Mouse (Mus musculus) G1E-ER4 (cell line): ENCODE measurements at regions not wholly inside any gene's neighbourhood (a gene's known extent, or its start where the extent isn't known, plus 50 kb on each side); places are given as distances from the start of the nearest gene placed in this dataset.

ENCODE experiments used
- GATA1 ChIP-seq: IDR thresholded peaks from one replicate; pipeline ENCODE4 v1.8.0; 2012; ENCODE audit warnings: low read length, inconsistent platforms

DNA sequence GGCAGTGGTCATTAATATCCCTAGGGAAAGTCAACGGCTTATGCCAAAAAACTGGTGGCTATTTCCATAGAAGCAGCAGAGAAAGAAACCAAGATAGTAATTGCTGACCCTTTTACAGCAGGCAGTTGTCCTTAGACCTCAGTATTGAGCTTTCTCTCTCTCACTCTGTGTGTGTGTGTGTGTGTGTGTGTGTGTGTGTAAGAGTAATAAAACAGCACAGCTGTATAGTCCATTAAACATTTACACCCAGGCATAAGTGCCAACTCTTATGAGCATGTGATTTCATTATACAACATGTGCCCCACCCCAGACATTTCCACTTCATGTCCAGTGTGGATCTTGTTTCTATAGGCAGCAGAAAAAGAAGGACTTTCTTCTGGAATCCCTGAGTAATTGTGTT lies 183.2 kb downstream of the Calcrl start:
- TF ChIP-seq GATA1: no peak

DNA sequence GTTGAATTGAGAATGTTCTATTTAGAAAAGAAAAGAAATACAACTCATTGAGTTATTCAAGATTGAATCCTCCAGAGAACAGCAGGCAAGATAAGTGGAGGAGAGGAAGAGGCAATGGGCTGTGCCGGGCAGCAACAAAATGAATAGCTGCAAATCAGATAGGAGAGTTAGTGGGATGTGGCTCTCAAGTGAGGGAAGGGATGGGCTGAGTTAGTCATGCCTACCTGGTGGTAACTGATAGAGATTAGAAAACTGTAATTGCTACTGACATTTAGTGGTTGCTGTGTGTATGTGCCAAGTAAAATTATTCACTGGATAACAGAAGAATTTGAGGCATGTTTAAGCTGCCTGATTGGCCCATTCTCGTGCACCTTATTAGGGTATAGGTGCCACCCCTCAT lies 179.3 kb downstream of the Calcrl start:
- TF ChIP-seq GATA1: no peak

DNA sequence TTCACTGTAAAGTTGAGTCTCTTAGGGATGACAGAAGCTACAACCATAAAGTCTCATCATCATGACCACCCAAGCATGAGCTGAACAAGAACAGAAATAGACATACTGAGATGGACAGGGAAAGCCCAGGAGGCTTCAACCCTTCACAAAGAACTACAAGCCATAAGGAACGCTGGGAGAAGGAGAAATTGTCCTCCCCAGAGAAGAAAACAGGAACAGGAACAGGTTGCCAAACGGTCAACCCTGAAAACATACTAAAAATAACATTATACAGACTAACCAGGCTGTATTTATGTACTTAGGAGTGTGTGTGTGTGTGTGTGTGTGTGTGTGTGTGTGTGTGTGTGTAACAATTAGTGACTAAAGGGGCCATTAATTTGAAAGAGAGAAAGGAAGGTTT lies 178.6 kb downstream of the Calcrl start:
- no peak for TF ChIP-seq GATA1

DNA sequence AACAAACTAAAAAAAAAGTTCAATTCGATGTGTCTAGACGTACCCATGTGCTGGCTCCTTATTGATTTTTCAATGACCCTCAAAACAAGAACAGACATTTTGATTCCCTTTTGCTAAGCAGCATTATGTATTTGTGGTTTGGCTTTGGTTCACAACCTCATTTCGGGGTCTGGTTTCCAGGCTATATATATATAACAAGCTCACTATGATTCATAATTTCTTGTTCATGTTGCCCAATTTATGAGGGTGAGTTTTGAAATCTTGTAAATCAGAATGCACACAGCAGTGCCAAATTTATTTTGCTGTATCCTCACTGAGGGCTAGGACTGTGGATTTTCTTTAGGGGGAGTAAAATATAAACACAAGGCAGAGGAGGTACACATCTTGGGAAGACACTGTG lies 177.0 kb downstream of the Calcrl start:
- no peak for TF ChIP-seq GATA1

DNA sequence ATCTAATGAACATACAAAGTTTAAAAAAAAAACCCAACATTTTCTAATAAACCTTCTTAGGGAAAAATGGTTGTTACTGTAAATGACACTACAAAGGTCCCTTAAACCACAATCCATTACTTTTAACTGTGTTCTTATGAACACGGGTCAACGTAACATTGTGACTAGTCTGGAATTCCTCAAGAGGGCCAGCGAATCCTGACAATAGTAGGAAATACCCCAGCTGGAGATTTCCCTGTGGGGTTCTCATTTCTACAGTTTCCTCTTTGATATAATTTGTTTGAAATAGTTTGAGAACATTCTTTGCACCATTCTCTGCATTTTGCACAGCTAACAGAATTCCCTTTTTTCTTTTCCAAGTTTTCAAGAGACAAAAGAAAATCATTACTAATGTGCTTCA lies 175.3 kb downstream of the Calcrl start:
- TF ChIP-seq GATA1: no peak

- TF ChIP-seq GATA1: no peak
These were observed 173.1 kb downstream of the Calcrl start for GRCm38 (mm10) chr2:84252076-84252475.

DNA sequence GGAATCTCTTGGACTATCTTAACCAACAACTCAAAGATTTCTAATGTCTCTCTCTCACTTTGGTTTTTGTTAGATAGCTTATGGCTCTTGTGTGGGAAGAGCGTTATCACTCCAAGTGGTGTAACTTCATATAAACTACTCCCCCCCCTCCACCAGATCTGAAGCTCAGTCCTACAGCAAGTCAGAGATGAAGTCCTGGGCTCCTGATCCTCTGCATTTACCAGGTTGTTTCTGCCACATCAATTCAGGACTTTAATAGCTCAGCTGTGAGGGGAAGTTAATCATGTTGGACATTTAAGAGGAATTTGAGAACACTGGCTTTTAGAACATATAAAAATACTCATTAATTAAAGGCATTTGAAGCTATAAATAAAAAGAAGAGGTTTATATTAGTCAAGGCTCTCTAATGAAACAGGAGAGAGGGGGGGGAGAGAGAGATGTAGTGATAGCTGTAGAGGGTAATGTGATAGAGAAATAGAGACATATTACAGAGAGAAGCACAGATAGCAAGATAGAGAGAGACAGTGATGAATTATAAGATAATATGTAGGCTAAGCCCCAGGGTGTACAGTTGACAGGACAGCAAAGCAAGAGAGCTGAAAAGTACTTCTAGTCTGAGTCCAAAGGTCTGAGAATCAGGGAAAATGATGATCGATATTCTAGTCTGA lies 166.7 kb downstream of the Calcrl start:
- TF ChIP-seq GATA1: no peak

DNA sequence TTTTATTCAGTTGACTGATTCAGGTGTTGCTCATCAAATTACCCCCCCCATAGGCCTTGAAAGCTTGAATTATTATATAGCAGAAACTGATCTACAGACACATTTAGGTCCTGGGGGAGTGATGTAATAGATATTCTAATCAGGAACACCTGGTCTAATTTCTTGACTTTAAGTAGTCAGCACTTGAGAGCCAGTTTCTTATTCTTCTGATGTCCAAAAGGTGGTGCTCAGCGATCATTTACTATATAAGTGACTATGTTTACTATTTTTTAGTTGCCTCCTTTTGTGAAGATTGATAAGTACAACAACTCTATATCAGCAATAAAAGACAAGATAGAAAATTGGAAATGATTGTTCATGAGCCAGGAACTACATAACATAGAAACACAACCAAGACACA lies 166.0 kb downstream of the Calcrl start:
- no peak for TF ChIP-seq GATA1

- TF ChIP-seq GATA1: no peak
These were observed 164.5 kb downstream of the Calcrl start for GRCm38 (mm10) chr2:84260701-84261100.

DNA sequence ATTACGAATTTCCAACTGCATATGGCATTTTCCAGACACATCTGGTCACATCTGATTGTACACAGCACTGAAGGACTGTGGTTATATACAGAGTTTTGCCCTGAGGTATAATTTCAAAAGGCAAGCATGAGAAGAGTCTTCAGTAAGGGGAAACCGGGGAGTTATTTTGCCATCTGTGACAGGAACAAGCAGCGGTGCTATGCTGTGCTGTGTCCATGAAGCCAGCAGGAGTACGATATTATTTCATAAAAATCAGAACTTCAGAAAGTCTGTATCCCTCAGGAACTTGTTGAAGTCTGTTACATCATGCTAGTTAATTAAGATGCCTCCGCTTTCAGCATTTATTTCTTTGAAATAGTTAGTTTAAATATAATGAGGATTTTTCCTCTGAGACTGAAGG lies 163.7 kb downstream of the Calcrl start:
- TF ChIP-seq GATA1: no peak

GRCm38 (mm10) chr2:84264485-84264884 lies 160.7 kb downstream of the Calcrl start:
- no peak for TF ChIP-seq GATA1

DNA sequence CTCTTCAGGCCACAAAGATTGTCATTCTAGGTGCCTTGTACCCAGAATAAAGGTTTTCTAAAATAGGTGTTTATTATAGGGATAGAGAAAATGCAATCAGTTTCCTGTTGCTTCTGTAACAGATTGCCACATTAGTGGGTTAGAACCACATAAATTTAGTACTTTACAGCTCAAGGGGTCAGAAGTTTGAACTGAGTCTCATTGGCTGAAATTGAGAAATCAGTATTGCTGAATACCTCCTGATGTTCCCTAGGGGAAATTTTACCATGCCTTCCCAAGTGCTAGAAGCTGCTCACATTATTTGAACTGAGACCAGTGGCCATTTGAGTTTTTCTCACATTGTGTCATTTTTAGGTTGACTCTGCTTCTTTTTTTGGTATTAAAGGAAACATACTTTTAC lies 160.2 kb downstream of the Calcrl start:
- TF ChIP-seq GATA1: no peak

- TF ChIP-seq GATA1: no peak
These were observed 159.1 kb downstream of the Calcrl start for GRCm38 (mm10) chr2:84266158-84266557.

DNA sequence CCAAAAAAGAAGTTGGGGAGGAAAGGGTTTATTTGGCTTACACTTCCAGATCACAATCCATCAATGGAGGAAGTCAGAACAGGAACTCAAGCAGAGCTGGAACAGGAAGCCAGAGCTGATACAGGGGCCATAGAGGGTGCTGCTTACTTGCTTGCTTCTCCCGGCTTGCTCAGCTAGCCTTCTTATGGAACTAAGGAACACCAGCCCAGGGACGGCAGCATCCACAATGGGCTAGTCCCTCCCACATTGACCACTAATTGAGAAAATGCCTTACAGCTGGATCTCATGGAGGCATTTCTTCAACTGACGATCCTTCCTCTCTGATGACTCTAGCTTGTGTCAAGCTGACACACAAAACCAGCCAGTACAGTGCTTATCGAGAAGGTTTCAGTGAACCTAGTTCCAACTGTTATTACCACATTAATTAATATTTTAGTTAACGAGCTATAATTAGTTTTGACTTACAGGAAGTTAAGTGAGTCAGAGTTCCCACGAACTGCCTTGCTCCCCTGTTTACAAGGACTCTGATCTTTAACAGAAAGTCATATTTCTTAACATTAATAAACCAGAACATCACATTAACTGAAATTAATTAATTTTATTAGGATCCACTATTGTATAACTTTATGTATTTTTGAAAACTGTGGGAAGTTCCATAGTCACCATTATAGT lies 158.2 kb downstream of the Calcrl start:
- TF ChIP-seq GATA1: no peak

DNA sequence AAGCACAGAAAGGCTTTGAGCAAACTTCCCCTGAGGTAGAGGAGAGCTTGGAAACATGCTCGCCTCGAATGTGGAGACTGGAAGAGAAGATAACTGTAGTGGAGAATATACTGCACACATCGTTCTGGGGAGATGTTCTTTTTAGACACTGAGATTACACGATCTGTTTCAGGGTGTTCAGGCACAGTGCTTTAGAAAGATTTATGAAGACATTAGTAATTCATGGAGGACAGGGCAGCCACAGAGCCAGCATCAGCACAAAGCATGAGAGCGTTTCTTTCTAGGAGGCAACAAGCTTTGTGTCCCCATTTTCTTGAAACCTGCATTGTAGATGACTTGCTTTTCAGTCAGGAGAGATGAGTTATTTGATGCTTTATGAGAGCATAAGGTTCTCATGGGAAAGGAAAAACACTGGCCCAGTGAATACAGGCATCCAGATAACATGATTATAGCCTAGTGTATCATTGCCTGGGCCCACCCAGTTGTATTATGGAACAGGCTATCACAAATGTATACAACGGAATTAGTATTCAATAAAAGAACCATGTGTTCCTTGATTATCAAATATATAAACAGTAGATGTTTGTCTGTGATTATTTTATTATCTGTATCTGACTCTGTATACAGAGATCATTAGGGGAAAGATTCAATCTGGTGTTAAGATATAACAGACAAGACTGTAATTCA lies 151.0 kb downstream of the Calcrl start:
- TF ChIP-seq GATA1: no peak

DNA sequence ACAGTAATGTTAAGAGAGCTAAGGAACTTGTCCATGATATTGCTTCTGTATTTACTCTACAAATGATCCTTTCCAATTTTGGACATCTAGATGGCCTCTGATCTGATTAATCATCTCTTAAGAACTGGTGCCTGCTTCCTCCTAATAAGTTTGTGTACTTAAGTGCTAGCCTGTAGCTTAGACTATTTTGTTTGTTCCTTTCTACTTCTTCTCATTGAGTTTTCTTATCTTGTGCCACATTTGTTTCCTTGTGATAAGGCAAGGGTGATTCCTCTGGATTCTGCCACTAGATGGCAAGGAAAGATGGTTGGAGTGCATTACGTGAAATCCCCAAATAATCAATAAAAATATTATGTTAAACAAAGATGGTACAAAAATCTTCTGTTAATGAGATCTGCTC lies 148.0 kb downstream of the Calcrl start:
- TF ChIP-seq GATA1: peak; percentile 56
